Mouse (Mus musculus): Measurements from ENCODE around the gene Epb41l1.

DNA sequence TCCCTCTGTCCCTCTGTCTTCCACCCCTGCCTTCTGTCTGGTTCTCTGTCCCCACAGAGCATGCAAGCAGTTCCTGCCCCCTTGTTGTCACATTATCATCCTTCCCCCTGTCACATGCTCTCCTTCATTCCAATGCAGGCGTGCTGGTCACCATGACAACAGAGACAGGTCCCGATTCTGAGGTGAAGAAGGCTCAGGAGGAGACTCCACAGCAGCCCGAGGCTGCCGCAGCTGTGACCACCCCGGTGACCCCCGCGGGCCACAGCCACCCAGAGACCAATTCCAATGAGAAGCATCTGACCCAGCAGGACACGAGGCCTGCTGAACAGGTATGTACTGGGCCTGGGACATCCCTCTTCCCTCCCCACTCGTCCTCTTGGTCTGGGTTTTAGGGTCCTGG, 73.1 kb downstream of the Epb41l1 start:
- no peak for TF ChIP-seq CTCF (IDR thresholded peaks at IDR 0.05; ENCODE audit: borderline replicate concordance, extremely low read depth, insufficient read depth, insufficient read length)
- TF ChIP-seq POLR2A (IDR thresholded peaks at IDR 0.05; ENCODE audit: borderline replicate concordance, extremely low read depth, insufficient read depth, insufficient read length, poor library complexity, severe bottlenecking), result no peak

Data from brain, embryonic 14.5 days (tissue).